Mouse (Mus musculus) gastrocnemius, adult 2 months (tissue): ENCODE measurements around the gene Rps6kl1. TPM values are rescaled to one million over a fixed set of nuclear protein-coding genes. Genes with fewer than 3 reads are reported as not detected.

ENCODE experiments used
- DNase-seq: peaks from one replicate; pipeline ENCODE4 v3.0.0; 2022
- H3K27ac ChIP-seq: fragments of 200-600 bp; 2 replicates; pipeline ENCODE4 v1.8.1; 2022; ENCODE audit warnings: mild to moderate bottlenecking
- H3K4me3 ChIP-seq: fragments of 200-600 bp; 2 replicates; pipeline ENCODE4 v1.8.1; 2022; ENCODE audit warnings: mild to moderate bottlenecking, moderate library complexity
- CTCF ChIP-seq: fragments of 200-600 bp; IDR thresholded peaks from 2 replicates; pipeline ENCODE4 v1.8.1; 2022; ENCODE audit warnings: antibody characterized with exemption, mild to moderate bottlenecking, moderate library complexity
- intact Hi-C: fragments of 180-260 bp; cut with DNase I; formaldehyde crosslinking; loops from one replicate; pipeline ENCODE4 v1.15.1; 2025
- total RNA-seq, 2 experiments: library from RNA; stranded (reverse); gene quantifications; 2 replicates each; pipeline ENCODE4 v1.2.3; 2021

Rps6kl1 gene
- total RNA-seq, 2 experiments from 2014 or later: 0.94 to 1.1 TPM

GRCm38 (mm10) chr12:85185810-85186209, 34.7 kb upstream of the Rps6kl1 start:
- peak; percentile 61 for DNase-seq
- no peak overlapping the region for H3K4me3 ChIP-seq
- TF ChIP-seq CTCF: no peak
- intact Hi-C loops: no loop called here
- peak overlapping the region; percentile 28; the same call in 1 of the 2 replicates for H3K27ac ChIP-seq

GRCm38 (mm10) chr12:85184118-85184517, 33.1 kb upstream of the Rps6kl1 start:
- DNase-seq: peak; percentile 4
- Histone ChIP-seq H3K27ac (no peak overlapping the region), H3K4me3 (no peak overlapping the region)
- TF ChIP-seq CTCF: no peak
- intact Hi-C loops: no loop called here

GRCm38 (mm10) chr12:85182898-85183297, 31.8 kb upstream of the Rps6kl1 start:
- TF ChIP-seq CTCF: no peak
- Histone ChIP-seq H3K4me3 (no peak overlapping the region), H3K27ac (no peak overlapping the region)
- intact Hi-C loops: no loop called here
- DNase-seq: peak; percentile 3

GRCm38 (mm10) chr12:85182345-85182643, 31.2 kb upstream of the Rps6kl1 start:
- peak; percentile 15 for DNase-seq
- Histone ChIP-seq H3K4me3 (no peak overlapping the region), H3K27ac (no peak overlapping the region)
- TF ChIP-seq CTCF: no peak
- intact Hi-C loops: no loop called here

- intact Hi-C loops: no loop called here
- no peak overlapping the region for H3K4me3 ChIP-seq
- no peak overlapping the region for H3K27ac ChIP-seq
- DNase-seq: peak; percentile 15
- TF ChIP-seq CTCF: no peak
Observed at GRCm38 (mm10) chr12:85181475-85182344, 30.6 kb upstream of the Rps6kl1 start.

- no peak overlapping the region for H3K4me3 ChIP-seq
- no peak overlapping the region for H3K27ac ChIP-seq
- DNase-seq: peak; percentile 28
- TF ChIP-seq CTCF: no peak
- intact Hi-C loops: no loop called here
Observed at GRCm38 (mm10) chr12:85178294-85178693, 27.2 kb upstream of the Rps6kl1 start.

GRCm38 (mm10) chr12:85177740-85178239, 26.7 kb upstream of the Rps6kl1 start, which contains the start of gene Pgf:
TSS of gene Pgf (minus strand) at chr12:85177790.
- H3K4me3 ChIP-seq: peak within 1 kb of the TSS; percentile 68
- H3K27ac ChIP-seq: peak within 1 kb of the TSS; percentile 61
- no peak for TF ChIP-seq CTCF
- DNase-seq: peak; percentile 13
- intact Hi-C loops: no loop called here

GRCm38 (mm10) chr12:85176846-85177523, 25.9 kb upstream of the Rps6kl1 start:
- Histone ChIP-seq H3K27ac (peak overlapping the region; percentile 61), H3K4me3 (peak overlapping the region; percentile 68)
- peak; percentile 71 for DNase-seq
- intact Hi-C loops: no loop called here
- no peak for TF ChIP-seq CTCF

- intact Hi-C loops: no loop called here
- DNase-seq: peak; percentile 56
- H3K27ac ChIP-seq: peak overlapping the region; percentile 61
- H3K4me3 ChIP-seq: peak overlapping the region; percentile 68
- TF ChIP-seq CTCF: no peak
Observed at GRCm38 (mm10) chr12:85175926-85176845, 25.1 kb upstream of the Rps6kl1 start.

GRCm38 (mm10) chr12:85175087-85175675, 24.1 kb upstream of the Rps6kl1 start:
- intact Hi-C loops: no loop called here
- H3K27ac ChIP-seq: peak overlapping the region; percentile 61
- DNase-seq: no peak
- H3K4me3 ChIP-seq: peak overlapping the region; percentile 68
- no peak for TF ChIP-seq CTCF

GRCm38 (mm10) chr12:85174016-85174415, 23.0 kb upstream of the Rps6kl1 start:
- intact Hi-C loops: loop anchor here (5.0 kb wide), 1 partner anchor 43 kb away; the partner anchor contains the start of gene Eif2b2
- peak; percentile 27; the same call in 1 of the 2 replicates for TF ChIP-seq CTCF
- DNase-seq: peak; percentile 86
- peak overlapping the region; percentile 52 for H3K27ac ChIP-seq
- peak overlapping the region; percentile 2; the same call in 1 of the 2 replicates for H3K4me3 ChIP-seq

- no peak for DNase-seq
- Histone ChIP-seq H3K27ac (peak overlapping the region; percentile 85), H3K4me3 (no peak overlapping the region; the same call in 1 of the 2 replicates)
- TF ChIP-seq CTCF: no peak
- intact Hi-C loops: loop anchor here (5.0 kb wide), 1 partner anchor 46 kb away; the partner anchor contains the start of gene Eif2b2
Observed at GRCm38 (mm10) chr12:85170948-85171307, 19.9 kb upstream of the Rps6kl1 start.
